Mouse (Mus musculus): ENCODE data around the gene Egfr.

- TF ChIP-seq CTCF (IDR thresholded peaks at IDR 0.05; ENCODE audit: borderline replicate concordance, insufficient read depth, low read depth, low read length) (no peak), POLR2A (IDR thresholded peaks at IDR 0.05; ENCODE audit: borderline replicate concordance, insufficient read depth, low read length) (no peak)
Measured at GRCm38 (mm10) chr11:16753154-16754040, 1.4 kb downstream of the Egfr start.

Data from cerebellum, adult 2 months (tissue).